Mouse (Mus musculus) adrenal gland (tissue): ENCODE data around the gene Rnf144a.
"Not testable (repeated sequence)": the region's sequence is repeated elsewhere in the genome, so short reads cannot be mapped to it uniquely, and the experiment has no call there.

Source experiments
- intact Hi-C: fragments of 180-260 bp; cut with DNase I; formaldehyde crosslinking; loops from one replicate; pipeline ENCODE4 v1.15.1; 2025

Rnf144a gene

GRCm38 (mm10) chr12:26329756-26330155 lies 85.3 kb downstream of the Rnf144a start:
- intact Hi-C loops = no loop called here

GRCm38 (mm10) chr12:26329031-26329675 lies 85.9 kb downstream of the Rnf144a start:
- intact Hi-C loops = no loop called here

GRCm38 (mm10) chr12:26323783-26324364 lies 91.2 kb downstream of the Rnf144a start:
- intact Hi-C loops = no loop called here

- intact Hi-C loops = no loop called here
Observed at GRCm38 (mm10) chr12:26316261-26316660, 98.8 kb downstream of the Rnf144a start.

- intact Hi-C loops = loop anchor here (2.0 kb wide), 1 partner anchor 100 kb away; the partner anchor contains the start of gene Rnf144a
Observed at GRCm38 (mm10) chr12:26314959-26315358, 100.1 kb downstream of the Rnf144a start.

GRCm38 (mm10) chr12:26311548-26311947 lies 103.5 kb downstream of the Rnf144a start:
- intact Hi-C loops = no loop called here

GRCm38 (mm10) chr12:26310247-26310646 lies 104.8 kb downstream of the Rnf144a start:
- intact Hi-C loops = no loop called here

GRCm38 (mm10) chr12:26302886-26303285 lies 112.2 kb downstream of the Rnf144a start:
- intact Hi-C loops = no loop called here

GRCm38 (mm10) chr12:26299515-26300090 lies 115.5 kb downstream of the Rnf144a start:
- intact Hi-C loops = no loop called here

GRCm38 (mm10) chr12:26295995-26296394 lies 119.1 kb downstream of the Rnf144a start:
- intact Hi-C loops = not testable (repeated sequence)

- intact Hi-C loops = no loop called here
Observed at GRCm38 (mm10) chr12:26289200-26289599, 125.9 kb downstream of the Rnf144a start.

GRCm38 (mm10) chr12:26288347-26288746 lies 126.7 kb downstream of the Rnf144a start:
- intact Hi-C loops = no loop called here

GRCm38 (mm10) chr12:26285939-26286338 lies 129.1 kb downstream of the Rnf144a start:
- intact Hi-C loops = no loop called here

- intact Hi-C loops = no loop called here
Observed at GRCm38 (mm10) chr12:26285460-26285859, 129.6 kb downstream of the Rnf144a start.

GRCm38 (mm10) chr12:26280719-26281480 lies 134.2 kb downstream of the Rnf144a start:
- intact Hi-C loops = no loop called here

GRCm38 (mm10) chr12:26277002-26277669 lies 137.9 kb downstream of the Rnf144a start:
- intact Hi-C loops = loop anchor here (10.0 kb wide), 1 partner anchor 1252 kb away; no protein-coding TSS in a partner anchor

- intact Hi-C loops = loop anchor here (10.0 kb wide), 1 partner anchor 1252 kb away; no protein-coding TSS in a partner anchor
Observed at GRCm38 (mm10) chr12:26276556-26276955, 138.5 kb downstream of the Rnf144a start.
